Mouse (Mus musculus): ENCODE measurements around the gene Abhd12b. TPM values are rescaled to one million over a fixed set of nuclear protein-coding genes. Genes with fewer than 3 reads are reported as not detected.
"Not testable (repeated sequence)": the region's sequence is repeated elsewhere in the genome, so short reads cannot be mapped to it uniquely, and the experiment has no call there.

Abhd12b gene
- polyA plus RNA-seq, 2 experiments, result not detected

DNA sequence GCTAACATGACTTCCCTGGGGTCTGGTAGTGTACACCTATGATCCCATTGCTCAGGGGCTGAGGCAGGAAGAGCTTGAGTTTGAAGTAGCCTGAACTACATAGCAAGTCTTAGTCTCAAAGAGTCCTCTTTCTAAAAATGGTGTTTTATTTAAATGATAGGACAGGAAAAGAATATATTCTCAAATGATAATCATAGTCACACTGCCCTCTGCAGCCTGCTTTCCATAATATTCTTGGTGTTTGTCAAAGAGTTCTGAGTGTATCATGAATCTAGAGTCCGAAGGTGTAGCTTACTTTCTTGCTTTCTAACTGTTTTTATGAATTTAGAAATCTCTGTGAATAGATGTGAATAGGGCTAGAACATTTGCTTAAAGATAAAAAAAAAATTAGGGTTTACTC, 16.0 kb downstream of the Abhd12b start:
- TF ChIP-seq EP300 (IDR thresholded peaks at IDR 0.05; ENCODE audit: low read depth) (no peak), CTCF (IDR thresholded peaks at IDR 0.05; ENCODE audit: low read depth) (no peak)
- no peaks in the 10 kb centered on the region for H3K9me3 ChIP-seq (ENCODE audit: control insufficient read depth, low read length)
- H3K36me3 ChIP-seq (replicated peaks; ENCODE audit: control insufficient read depth, insufficient read depth, low read depth), result no peaks in the 10 kb centered on the region
- H3K4me3 ChIP-seq (ENCODE audit: insufficient read depth in 1 of 2, low read depth in 2 of 2, low read length in 2 of 2), result no peak overlapping the region
- 51% methylated on average over 1 of the region's 1 CpGs for WGBS (ENCODE audit: insufficient replicate concordance)
- no peak overlapping the region for H3K4me2 ChIP-seq (ENCODE audit: low read depth)
- H3K4me1 ChIP-seq (replicated peaks; ENCODE audit: control insufficient read depth in 2 of 2, insufficient read depth in 2 of 2, low read length in 1 of 2), result no peaks in the 10 kb centered on the region
- no peak overlapping the region for H3K27ac ChIP-seq
- no peak for ATAC-seq (ENCODE audit: insufficient read depth)
- no peak for DNase-seq (ENCODE audit: low read depth in 3 of 3, low spot score in 3 of 3)
- H3K9ac ChIP-seq (replicated peaks), result no peak overlapping the region
- no peaks in the 10 kb centered on the region for H3K27me3 ChIP-seq (ENCODE audit: control insufficient read depth, insufficient read depth, low read length)

DNA sequence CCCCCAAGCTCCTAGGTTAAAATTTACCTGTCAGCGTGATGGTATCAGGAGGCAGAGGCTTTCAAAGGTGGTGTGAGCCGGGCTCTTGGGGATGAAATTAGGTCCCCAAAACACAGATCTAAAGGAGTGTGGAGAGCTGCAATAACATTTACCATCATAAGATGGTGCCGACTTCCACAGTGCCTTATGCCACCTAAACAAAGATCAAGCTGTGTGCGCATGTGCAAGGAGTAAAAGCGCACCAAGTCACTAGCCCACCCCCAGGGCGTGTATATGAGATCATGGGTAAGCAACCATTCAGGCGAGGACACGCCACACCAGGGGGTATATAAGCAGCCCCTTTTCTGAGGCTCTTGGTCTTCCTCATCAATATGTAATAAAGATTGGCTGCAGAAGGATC, 29.6 kb downstream of the Abhd12b start:
- not testable (repeated sequence) for H3K9me3 ChIP-seq (ENCODE audit: control insufficient read depth, low read length); H3K27ac ChIP-seq; H3K4me1 ChIP-seq (replicated peaks; ENCODE audit: control insufficient read depth in 2 of 2, insufficient read depth in 2 of 2, low read length in 1 of 2); DNase-seq (ENCODE audit: low read depth in 3 of 3, low spot score in 3 of 3); ATAC-seq (ENCODE audit: insufficient read depth); H3K9ac ChIP-seq (replicated peaks); H3K4me3 ChIP-seq (ENCODE audit: insufficient read depth in 1 of 2, low read depth in 2 of 2, low read length in 2 of 2); H3K36me3 ChIP-seq (replicated peaks; ENCODE audit: control insufficient read depth, insufficient read depth, low read depth); H3K4me2 ChIP-seq (ENCODE audit: low read depth); H3K27me3 ChIP-seq (ENCODE audit: control insufficient read depth, insufficient read depth, low read length)
- 73% methylated on average over 8 of the region's 8 CpGs for WGBS (ENCODE audit: insufficient replicate concordance)

DNA sequence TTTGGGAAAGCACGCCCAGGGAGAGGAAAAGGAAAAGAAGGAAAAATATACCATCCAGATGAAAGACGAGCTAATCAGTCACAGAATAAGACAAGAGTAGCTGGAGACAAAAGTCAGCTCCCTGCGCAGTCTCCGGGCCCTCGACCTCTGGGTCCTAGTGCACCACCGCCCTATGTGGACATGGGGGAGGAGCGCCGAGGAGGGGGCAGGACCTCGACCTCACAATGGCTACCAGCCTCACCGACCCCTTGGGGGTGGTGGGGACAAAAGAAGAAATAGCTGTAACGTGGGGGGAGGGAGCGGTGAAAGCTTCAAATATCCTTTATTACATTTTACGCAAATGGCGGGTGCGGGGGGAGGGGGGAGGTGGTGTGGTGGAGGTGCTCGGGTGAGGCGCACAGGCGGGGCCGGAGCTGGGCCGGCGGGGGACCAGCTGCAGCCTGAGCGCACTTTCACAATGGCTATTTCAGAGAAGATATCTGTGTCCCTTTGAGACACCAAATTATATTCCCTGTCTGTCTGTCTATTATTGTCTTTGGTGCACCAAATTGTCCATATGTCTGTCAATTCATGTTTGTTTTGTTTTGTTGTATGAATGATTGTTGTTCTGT, 30.3 kb downstream of the Abhd12b start:
- DNase-seq (ENCODE audit: low read depth in 3 of 3, low spot score in 3 of 3), result no peak

DNA sequence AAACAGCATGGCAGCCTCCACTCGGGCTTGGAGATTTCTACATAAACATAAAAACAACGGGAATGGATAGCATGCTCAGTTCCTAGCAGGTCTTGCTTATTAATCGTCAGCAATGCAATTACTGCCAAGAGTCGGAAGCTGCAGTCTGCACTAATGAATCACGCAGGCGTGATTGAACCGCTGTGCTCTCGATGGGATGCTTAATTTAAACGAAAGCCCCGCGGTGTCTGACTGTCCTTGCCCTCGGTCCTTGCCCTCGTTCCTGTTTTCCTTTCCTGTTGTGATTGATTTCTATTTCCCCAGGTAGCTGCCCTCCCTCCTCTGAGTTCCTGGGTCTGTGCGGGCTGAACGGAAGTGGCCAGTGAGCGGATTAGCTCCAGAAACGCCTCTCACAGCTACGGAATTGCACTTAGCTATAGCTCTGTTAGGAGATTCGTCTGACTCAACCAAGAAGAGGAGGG, 38.4 kb downstream of the Abhd12b start:
- Histone ChIP-seq H3K27me3 (ENCODE audit: control insufficient read depth, insufficient read depth, low read length) (no peaks in the 10 kb centered on the region), H3K36me3 (replicated peaks; ENCODE audit: control insufficient read depth, insufficient read depth, low read depth) (no peaks in the 10 kb centered on the region; the same call in 1 of the 2 replicates), H3K4me2 (ENCODE audit: low read depth) (no peak overlapping the region), H3K9ac (replicated peaks) (no peak overlapping the region), H3K4me1 (replicated peaks; ENCODE audit: control insufficient read depth in 2 of 2, insufficient read depth in 2 of 2, low read length in 1 of 2) (no peaks in the 10 kb centered on the region), H3K4me3 (ENCODE audit: insufficient read depth in 1 of 2, low read depth in 2 of 2, low read length in 2 of 2) (no peak overlapping the region), H3K9me3 (ENCODE audit: control insufficient read depth, low read length) (no peaks in the 10 kb centered on the region), H3K27ac (no peak overlapping the region)
- ATAC-seq (ENCODE audit: insufficient read depth) (no peak), DNase-seq (ENCODE audit: low read depth in 3 of 3, low spot score in 3 of 3) (no peak)
- TF ChIP-seq CTCF (IDR thresholded peaks at IDR 0.05; ENCODE audit: low read depth) (no peak), EP300 (IDR thresholded peaks at IDR 0.05; ENCODE audit: low read depth) (no peak)
- WGBS (ENCODE audit: insufficient replicate concordance), result 33% methylated on average over 19 of the region's 19 CpGs

More for the DNA sequence above, 30.3 kb downstream of the Abhd12b start:
- no peak overlapping the region for H3K4me2 ChIP-seq (ENCODE audit: low read depth)
- TF ChIP-seq CTCF (IDR thresholded peaks at IDR 0.05; ENCODE audit: low read depth), result no peak
- TF ChIP-seq EP300 (IDR thresholded peaks at IDR 0.05; ENCODE audit: low read depth), result no peak
- no peaks in the 10 kb centered on the region for H3K27me3 ChIP-seq (ENCODE audit: control insufficient read depth, insufficient read depth, low read length)
- ATAC-seq (ENCODE audit: insufficient read depth), result no peak
- H3K9ac ChIP-seq (replicated peaks), result no peak overlapping the region
- no peaks in the 10 kb centered on the region; the same call in 1 of the 2 replicates for H3K9me3 ChIP-seq (ENCODE audit: control insufficient read depth, low read length)
- no peaks in the 10 kb centered on the region for H3K4me1 ChIP-seq (replicated peaks; ENCODE audit: control insufficient read depth in 2 of 2, insufficient read depth in 2 of 2, low read length in 1 of 2)
- H3K4me3 ChIP-seq (ENCODE audit: insufficient read depth in 1 of 2, low read depth in 2 of 2, low read length in 2 of 2), result no peak overlapping the region
- 75% methylated on average over 22 of the region's 22 CpGs for WGBS (ENCODE audit: insufficient replicate concordance)
- H3K36me3 ChIP-seq (replicated peaks; ENCODE audit: control insufficient read depth, insufficient read depth, low read depth), result no peaks in the 10 kb centered on the region
- no peak overlapping the region for H3K27ac ChIP-seq

DNA sequence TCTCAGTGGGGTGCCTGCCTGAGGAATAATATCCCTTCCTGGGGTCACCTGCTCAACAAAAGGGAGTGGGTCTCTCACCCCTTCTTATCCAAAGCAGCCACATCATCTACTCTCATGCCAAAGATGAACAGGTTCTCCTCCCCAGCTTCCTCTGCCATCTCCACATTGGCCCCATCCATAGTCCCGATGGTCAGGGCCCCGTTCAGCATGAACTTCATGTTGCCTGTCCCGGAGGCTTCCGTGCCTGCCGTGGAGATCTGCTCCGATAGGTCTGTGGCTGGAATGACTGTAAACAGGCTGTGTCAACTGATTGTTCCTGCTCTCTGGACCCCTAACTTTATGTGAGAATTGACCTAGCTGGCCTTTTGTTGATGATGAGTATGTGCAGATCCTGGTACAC, 41.5 kb downstream of the Abhd12b start:
- no peak for ATAC-seq (ENCODE audit: insufficient read depth)
- no peak overlapping the region for H3K9ac ChIP-seq (replicated peaks)
- no peak overlapping the region for H3K4me3 ChIP-seq (ENCODE audit: insufficient read depth in 1 of 2, low read depth in 2 of 2, low read length in 2 of 2)
- DNase-seq (ENCODE audit: low read depth in 3 of 3, low spot score in 3 of 3), result no peak
- H3K4me2 ChIP-seq (ENCODE audit: low read depth), result no peak overlapping the region
- H3K4me1 ChIP-seq (replicated peaks; ENCODE audit: control insufficient read depth in 2 of 2, insufficient read depth in 2 of 2, low read length in 1 of 2), result no peaks in the 10 kb centered on the region
- no peaks in the 10 kb centered on the region; the same call in 1 of the 2 replicates for H3K36me3 ChIP-seq (replicated peaks; ENCODE audit: control insufficient read depth, insufficient read depth, low read depth)
- TF ChIP-seq CTCF (IDR thresholded peaks at IDR 0.05; ENCODE audit: low read depth) (no peak), EP300 (IDR thresholded peaks at IDR 0.05; ENCODE audit: low read depth) (no peak)
- no peaks in the 10 kb centered on the region for H3K9me3 ChIP-seq (ENCODE audit: control insufficient read depth, low read length)
- WGBS (ENCODE audit: insufficient replicate concordance), result 88% methylated on average over 6 of the region's 6 CpGs
- no peaks in the 10 kb centered on the region for H3K27me3 ChIP-seq (ENCODE audit: control insufficient read depth, insufficient read depth, low read length)
- H3K27ac ChIP-seq, result no peak overlapping the region

All from liver, embryonic 14.5 days (tissue).